Mouse (Mus musculus): Measurements from ENCODE around the gene Gm14410.
"Not testable (repeated sequence)": the region's sequence is repeated elsewhere in the genome, so short reads cannot be mapped to it uniquely, and the experiment has no call there.

Gm14410 gene

DNA sequence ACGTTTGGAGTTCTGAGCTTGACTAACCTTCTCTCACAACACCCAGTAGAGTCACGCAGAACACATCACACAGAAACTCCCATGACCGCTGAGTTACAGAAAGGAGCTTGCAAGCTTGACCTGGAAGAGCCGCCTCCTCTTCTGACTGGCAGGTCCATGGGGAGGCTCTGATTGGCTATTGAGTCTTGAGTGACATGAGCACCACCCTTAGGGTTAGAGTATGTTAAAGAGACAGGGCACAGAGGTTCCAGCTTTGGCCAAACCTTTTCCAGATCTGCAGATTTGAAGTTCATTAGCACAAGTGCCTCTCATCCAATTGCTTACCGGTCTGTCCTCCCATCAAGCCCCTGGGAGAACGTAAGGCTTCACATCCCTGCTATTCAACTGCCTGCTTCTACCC lies at the start of gene Gm14410:
Gm14410 (minus strand) TSS at position 81 of the 400 bp plus-strand sequence.
- peak; percentile 82 for DNase-seq (ENCODE audit: low spot score)

DNA sequence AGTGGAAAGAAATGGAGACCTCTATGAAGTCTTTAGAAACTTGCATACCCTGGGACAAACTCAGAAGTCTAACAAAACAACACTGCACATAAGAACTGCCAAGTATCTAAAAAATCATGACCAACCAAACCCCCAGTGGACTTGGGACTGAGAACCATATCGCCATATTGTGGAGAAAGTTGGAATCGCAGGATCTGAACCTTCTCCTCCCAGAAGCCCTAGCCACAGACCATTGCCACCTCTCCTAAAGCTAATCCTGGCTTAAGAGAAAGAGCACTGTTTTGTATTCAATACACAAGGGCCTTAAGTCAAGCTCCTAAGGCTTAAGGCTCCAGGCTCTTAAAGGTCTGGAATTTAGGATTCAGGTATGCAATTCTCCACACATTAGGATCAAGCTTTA lies 41.2 kb upstream of the Gm14410 start:
- not testable (repeated sequence) for DNase-seq (ENCODE audit: low spot score)

DNA sequence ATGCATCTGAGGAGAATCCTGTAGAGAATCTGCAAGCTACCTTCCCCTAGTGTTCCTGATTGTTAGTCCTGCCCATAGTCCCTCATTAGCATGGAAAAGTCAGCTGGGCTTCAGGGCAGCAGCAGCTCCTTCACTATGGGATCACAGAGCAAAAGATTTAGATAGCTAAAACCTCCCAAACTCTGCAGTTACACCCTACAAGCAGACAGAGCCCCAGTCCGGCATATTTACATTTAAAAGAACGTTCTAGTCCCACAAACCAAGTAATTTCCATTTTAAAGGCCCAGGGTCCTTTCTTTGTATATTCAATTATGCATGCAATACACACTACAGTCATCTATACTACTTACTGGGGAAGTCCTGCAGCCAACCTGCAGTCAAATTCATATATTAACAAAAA lies 24.2 kb upstream of the Gm14410 start:
- DNase-seq (ENCODE audit: low spot score) = not testable (repeated sequence)

DNA sequence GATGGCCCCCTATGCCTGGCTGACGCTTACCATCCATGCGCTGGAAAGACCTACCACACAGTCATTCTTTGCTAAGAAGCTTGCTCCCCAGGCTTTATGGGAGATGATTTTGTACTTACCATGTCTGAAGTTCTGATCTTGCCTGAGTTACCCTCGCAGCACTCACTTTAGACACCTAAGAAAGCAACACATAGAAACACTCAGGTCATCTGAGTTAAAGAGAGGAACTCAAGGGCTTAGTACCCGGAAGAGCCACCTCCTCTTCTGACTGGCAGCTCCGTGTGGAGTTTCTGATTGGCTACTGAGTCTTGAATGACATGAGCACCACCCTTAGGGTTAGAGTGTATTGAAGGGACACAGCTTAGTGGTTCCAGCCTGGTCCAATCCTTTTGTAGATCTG lies 33.5 kb downstream of the Gm14410 start:
- not testable (repeated sequence) for DNase-seq (ENCODE audit: low spot score)

Data from testis, postnatal 14 days (tissue).